Mouse (Mus musculus) left cerebral cortex, adult 6 months (tissue): ENCODE results near the gene Rpl7l1. TPM values are rescaled to one million over a fixed set of nuclear protein-coding genes. Genes with fewer than 3 reads are reported as not detected.

Experiments
- long read RNA-seq, 2 experiments: library from polyadenylated mRNA; unstranded; transcript quantifications; one replicate each; pipeline ENCODE4 v2.0.0; 2019 to 2020
- polyA plus RNA-seq: library from polyadenylated mRNA; unstranded; fragments of <200 nt; fragmentation: Nextera tagmentation; gene quantifications from 2 replicates; pipeline ENCODE4 v1.2.3, GENCODE M21; 2021

Gene Rpl7l1
- 30.9 and 44.3 TPM in 2 replicates for polyA plus RNA-seq
- long read RNA-seq, experiment 1, transcript Rpl7l1-201 (7 exons, 2,606 nt), result major isoform, 352 of 386 reads
- long read RNA-seq, experiment 1, partial matches to known transcripts, result 11 of 386 reads
- long read RNA-seq, experiment 1, other reads (novel, unspliced or antisense), result 21 of 386 reads
- long read RNA-seq, experiment 2, transcript Rpl7l1-201 (7 exons, 2,606 nt), result major isoform, 64 of 88 reads
- long read RNA-seq, experiment 2, partial matches to known transcripts, result 15 of 88 reads
- long read RNA-seq, experiment 2, other reads (novel, unspliced or antisense), result 9 of 88 reads

GRCm38 (mm10) chr17:46782341-46783221 lies at the start of gene Rpl7l1:
TSS of gene Rpl7l1 (minus strand) at chr17:46782672.

GRCm38 (mm10) chr17:46772404-46773277 lies 9.8 kb downstream of the Rpl7l1 start, which contains the start of gene 2310039H08Rik:
TSS of gene 2310039H08Rik (plus strand) at chr17:46772635.

GRCm38 (mm10) chr17:46763544-46763943 lies 18.9 kb downstream of the Rpl7l1 start, which contains the start of gene Ptcra:
TSS of gene Ptcra (minus strand) at chr17:46763712.

GRCm38 (mm10) chr17:46751794-46752556 lies 30.5 kb downstream of the Rpl7l1 start, which contains the start of gene Cnpy3:
TSS of gene Cnpy3 (minus strand) at chr17:46752214.

GRCm38 (mm10) chr17:46728904-46729318 lies 53.6 kb downstream of the Rpl7l1 start, which contains the start of gene Gnmt:
TSS of gene Gnmt (minus strand) at chr17:46729168.

Other genes with a start within 250 kb of the Rpl7l1 start
- 18.6 and 21.2 TPM in 2 replicates for gene Cul9, start 236.3 kb downstream of the Rpl7l1 start, polyA plus RNA-seq
- gene Srf, start 226.5 kb downstream of the Rpl7l1 start, polyA plus RNA-seq, result 3.7 and 4.7 TPM in 2 replicates
- gene Ptk7, start 153.2 kb downstream of the Rpl7l1 start, polyA plus RNA-seq, result 2.2 and 2.3 TPM in 2 replicates
- 12.7 and 13.1 TPM in 2 replicates for gene Klc4, start 136.7 kb downstream of the Rpl7l1 start, polyA plus RNA-seq
- 73.6 and 117 TPM in 2 replicates for gene Mrpl2, start 136.4 kb downstream of the Rpl7l1 start, polyA plus RNA-seq
- gene Cul7, start 132.3 kb downstream of the Rpl7l1 start, polyA plus RNA-seq, result 3.2 and 3.5 TPM in 2 replicates
- gene Rrp36, start 108.3 kb downstream of the Rpl7l1 start, polyA plus RNA-seq, result 21.4 and 26.1 TPM in 2 replicates
- 258 and 283 TPM in 2 replicates for gene Mea1, start 103.9 kb downstream of the Rpl7l1 start, polyA plus RNA-seq
- gene Klhdc3, start 101.8 kb downstream of the Rpl7l1 start, polyA plus RNA-seq, result 213 and 224 TPM in 2 replicates
- gene Ppp2r5d, start 77.6 kb downstream of the Rpl7l1 start, polyA plus RNA-seq, result 35.7 and 47.7 TPM in 2 replicates
- 7.7 and 42.5 TPM in 2 replicates for gene Pex6, start 71.2 kb downstream of the Rpl7l1 start, polyA plus RNA-seq
- 0.16 TPM in 1 of 2 replicates, not detected in the other for gene Gnmt, start 53.5 kb downstream of the Rpl7l1 start, polyA plus RNA-seq
- gene Cnpy3, start 30.5 kb downstream of the Rpl7l1 start, polyA plus RNA-seq, result 88.3 and 104 TPM in 2 replicates
- gene Ptcra, start 19.0 kb downstream of the Rpl7l1 start, polyA plus RNA-seq, result 0.89 and 1.1 TPM in 2 replicates
- 20.3 and 22.5 TPM in 2 replicates for gene 2310039H08Rik, start 10.0 kb downstream of the Rpl7l1 start, polyA plus RNA-seq
- gene Bicral, start 75.8 kb upstream of the Rpl7l1 start, polyA plus RNA-seq, result 7.6 and 7.7 TPM in 2 replicates
- gene Tbcc, start 108.0 kb upstream of the Rpl7l1 start, polyA plus RNA-seq, result 80.8 and 95.5 TPM in 2 replicates
- gene Prph2, start 127.8 kb upstream of the Rpl7l1 start, polyA plus RNA-seq, result not detected in 2 replicates
- 12.7 and 13.1 TPM in 2 replicates for gene Ubr2, start 227.9 kb upstream of the Rpl7l1 start, polyA plus RNA-seq